Mouse (Mus musculus) mouse trophoblast stem cell (cell line): ENCODE results near the gene Igsf3.
"Not testable (repeated sequence)": the region's sequence is repeated elsewhere in the genome, so short reads cannot be mapped to it uniquely, and the experiment has no call there.

Experiments used
- in situ Hi-C, 2 experiments: fragments of 300-500 bp; cut with MseI, MboI; formaldehyde crosslinking; loops; 2 replicates in 1 of 2; 3 replicates in 1 of 2; pipeline ENCODE4 v1.15.1; 2025

Gene Igsf3

DNA sequence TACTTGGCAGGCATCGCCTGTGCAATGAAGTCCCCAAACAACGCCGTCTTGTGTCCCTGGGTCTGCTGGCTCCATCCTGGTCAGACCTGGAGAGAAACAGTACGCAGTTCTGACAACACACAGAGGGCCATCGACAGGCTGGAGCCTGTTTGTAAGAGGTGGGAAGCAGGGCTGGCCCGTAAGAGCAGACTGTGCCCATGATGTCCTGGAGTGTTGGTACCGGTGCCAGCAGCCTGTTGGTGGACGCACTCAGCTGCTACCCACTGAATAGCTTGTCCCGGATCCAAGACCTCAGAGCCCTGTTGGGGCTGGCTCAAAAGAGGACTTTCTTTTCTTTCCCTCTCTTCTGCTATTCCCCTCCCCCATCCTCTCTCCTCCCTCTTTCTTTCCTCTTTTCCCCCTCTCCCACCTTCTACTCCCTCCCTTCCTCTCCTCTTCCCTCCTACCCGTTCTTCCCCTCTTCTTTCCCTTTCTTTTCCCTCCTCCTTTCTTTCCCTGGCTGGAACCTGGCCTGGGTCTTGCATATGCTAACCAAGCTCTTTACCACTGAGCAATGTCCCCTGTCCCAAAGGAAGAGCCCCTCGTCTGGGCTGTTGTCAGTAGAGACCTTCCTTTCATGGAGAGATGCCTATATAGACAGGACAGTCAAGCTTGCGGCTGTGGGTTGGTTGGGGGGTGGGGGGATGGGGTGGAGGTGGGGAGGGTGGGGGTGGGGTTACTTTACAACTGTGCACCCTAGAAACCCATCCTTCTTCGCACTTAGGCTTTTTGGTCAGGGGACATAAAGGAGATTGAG, 27.9 kb downstream of the Igsf3 start:
- in situ Hi-C loops: no loop called here

DNA sequence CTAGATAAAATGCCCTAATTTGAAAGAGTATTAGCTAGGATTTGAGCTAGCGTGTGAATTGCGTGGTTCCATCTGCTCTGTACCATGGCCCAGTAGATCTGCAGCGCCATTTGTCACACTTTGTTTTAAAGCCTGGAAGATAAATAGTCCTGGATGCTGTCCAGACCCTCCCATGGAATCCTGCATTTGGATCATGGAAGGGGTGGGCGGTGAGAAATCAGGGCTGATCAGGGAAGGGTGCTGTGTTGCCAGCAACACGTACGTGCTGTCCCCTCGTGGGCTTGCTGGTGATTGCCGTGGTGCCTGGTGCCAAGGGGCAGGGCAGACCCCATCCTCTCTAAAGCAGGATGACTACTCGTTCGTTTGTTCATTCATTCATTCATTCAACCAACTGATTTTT, 28.6 kb downstream of the Igsf3 start:
- in situ Hi-C loops: no loop called here

DNA sequence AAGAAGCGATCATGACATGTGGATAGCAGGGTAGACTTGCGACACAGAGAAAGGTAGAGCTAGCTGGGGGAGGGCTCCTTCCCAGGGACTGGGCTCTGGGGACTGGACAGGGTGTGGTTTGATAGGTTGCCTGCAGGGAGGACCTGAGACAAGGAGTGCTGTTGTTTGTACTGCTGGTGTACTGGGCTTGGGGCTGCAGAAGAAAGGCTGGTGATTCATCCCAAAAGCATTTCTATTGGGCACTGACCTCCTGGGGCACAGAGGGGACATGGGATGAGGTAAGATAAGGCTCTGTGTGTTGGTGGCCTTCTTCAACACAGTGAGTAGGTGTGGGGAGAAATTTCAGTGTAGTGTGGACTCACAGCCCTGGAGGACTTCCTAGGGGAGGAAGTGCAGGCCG, 29.2 kb downstream of the Igsf3 start:
- in situ Hi-C loops: no loop called here

DNA sequence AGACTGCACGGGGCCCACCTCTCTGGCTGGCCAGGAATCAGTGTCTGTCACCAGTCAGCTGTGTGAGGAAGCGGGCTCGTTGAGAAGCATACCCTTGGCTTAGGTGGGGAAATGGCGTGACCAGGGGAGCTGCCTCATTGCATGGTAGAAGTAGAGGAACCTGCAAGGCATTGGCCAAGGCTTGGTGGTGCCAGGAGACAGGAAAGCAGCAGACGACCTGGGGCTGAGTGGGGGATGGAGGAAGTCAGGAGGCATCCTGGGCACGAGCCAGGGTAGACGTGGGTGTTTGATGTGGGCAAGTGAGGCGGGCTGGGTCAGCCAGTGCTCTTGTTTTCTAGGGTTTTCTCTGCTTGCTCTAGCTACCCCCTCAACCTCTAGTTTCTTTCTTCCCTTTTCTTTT, 30.7 kb downstream of the Igsf3 start:
- in situ Hi-C loops: no loop called here

DNA sequence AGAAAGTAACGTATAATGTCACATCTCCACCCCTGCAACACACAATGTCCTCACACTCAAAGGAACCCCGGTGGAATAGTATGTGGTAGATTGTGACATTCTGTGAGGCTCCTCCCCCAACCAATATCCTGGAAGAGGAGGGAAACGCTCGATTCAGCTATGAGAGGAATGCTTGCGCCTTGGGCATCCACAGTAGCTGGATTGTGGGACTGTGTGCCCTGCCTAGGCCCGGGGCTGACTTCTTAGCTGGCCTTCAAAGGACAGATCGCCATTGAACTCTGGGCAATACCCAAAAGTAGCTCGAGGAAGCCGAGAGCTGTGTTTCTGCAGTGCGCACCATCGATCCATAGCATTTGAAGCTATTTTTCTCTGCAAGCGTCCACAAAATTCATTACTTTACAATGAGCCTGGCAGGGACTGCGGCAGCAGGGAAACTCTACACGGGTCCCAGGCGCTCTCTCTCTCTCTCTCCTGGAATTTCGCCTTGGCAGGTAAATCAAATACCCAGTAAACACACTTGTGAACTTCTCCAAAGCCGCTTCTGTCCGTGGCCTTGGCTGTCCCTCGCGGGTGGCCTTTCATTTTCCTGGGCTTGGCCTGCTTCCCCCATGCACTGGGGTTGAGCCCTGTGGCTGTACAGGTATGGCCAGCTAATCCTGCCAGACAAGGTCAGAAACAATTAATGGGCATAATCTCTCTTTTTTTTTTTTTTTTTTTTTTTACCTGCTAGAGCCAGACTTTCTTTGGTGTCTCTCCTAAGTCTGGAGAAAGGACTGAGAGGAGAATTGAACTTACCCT, 32.3 kb downstream of the Igsf3 start:
- in situ Hi-C loops: no loop called here

DNA sequence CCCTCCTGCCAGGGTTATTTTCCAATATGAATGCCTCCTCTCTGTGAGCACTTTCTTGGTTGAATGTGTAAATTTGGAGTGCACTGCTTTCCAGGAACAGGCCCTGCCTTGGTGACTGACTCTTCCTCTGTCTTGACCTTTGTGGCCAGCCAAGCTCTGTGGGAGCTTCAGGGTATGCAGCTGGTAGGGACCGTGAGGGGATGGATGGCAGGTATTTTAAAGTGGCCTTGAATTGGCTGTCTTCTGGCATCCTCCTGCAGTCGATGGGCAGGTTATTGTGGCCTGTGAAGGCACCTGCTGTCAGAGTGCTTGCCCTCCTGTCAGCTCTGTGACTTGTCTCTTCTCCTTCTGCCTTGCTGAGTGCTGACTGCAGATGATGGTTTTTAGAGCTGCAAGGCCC, 33.3 kb downstream of the Igsf3 start:
- in situ Hi-C loops: no loop called here

DNA sequence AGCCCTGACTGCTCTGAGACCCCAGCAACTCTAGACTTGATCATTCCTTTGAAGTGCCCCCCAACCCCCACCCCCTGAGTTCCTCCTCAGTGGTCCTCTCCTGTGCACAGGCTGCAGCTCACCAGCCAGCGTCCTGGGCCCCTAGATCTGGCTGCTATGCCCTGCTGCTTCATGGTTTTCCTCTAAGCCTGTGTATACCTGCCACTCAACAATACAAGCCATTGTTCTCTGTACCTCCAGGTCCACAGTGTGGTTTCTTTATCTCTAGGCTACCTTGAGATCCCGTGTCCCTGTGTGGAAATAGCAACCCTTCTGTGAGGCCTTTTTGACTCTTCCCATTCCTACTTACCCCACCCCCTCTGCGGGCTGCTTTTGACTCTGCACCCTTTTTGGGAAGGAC, 33.9 kb downstream of the Igsf3 start:
- in situ Hi-C loops: no loop called here

DNA sequence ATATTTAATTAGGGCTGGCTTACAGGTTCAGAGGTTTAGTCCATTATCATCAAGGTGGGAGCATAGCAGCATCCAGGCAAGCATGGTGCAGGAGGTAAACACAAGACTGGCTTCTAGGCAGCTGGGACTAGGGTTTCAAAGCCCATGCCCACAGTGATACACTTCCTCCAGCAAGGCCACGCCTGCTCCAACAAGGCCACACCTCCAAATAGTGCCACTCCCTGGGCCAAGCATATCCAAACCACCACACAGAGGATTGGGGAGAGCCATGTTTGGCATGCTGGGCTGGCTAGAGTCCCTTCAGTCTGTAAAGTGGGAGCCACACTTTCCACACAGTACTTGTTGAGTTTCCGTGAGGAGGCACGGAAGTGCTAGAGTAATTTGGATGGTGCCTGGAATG, 34.7 kb downstream of the Igsf3 start:
- in situ Hi-C loops: no loop called here

DNA sequence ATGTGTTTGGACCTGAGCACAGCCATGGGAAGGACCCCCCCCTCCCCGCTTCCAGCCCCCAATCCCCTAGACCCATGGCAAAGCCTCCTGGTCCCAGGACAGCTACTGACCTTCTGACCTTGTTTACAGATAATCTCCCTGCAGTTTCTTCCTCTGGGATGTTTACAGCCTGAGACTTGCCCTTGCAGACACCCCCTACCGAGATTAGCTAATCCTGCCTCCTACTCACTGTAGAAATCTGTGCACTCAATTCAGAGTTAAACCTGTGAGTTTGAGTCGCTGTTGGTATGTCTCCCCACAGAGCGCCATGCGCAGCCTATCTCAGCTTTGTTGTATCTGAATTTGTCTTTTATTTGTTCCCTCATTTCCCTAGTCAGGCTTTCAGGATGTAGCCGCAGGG, 35.2 kb downstream of the Igsf3 start:
- in situ Hi-C loops: no loop called here

DNA sequence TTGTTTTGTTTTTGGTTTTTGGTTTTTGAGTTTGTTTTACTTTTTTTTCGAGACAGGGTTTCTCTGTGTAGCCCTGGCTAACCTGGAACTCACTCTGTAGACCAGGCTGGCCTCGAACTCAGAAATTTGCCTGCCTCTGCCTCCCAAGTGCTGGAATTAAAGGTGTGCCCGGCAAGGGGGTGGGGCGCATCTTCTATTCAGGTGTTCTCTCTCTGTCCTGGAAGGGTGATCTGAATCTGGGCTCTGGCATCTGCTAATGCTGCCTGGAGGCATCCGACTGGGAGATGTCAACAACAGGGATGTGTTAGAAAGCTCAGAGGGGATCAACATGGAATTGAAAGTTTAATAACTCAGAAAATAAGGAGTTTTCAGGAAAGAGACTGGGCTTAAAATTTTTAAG, 36.1 kb downstream of the Igsf3 start:
- in situ Hi-C loops: not testable (repeated sequence)

DNA sequence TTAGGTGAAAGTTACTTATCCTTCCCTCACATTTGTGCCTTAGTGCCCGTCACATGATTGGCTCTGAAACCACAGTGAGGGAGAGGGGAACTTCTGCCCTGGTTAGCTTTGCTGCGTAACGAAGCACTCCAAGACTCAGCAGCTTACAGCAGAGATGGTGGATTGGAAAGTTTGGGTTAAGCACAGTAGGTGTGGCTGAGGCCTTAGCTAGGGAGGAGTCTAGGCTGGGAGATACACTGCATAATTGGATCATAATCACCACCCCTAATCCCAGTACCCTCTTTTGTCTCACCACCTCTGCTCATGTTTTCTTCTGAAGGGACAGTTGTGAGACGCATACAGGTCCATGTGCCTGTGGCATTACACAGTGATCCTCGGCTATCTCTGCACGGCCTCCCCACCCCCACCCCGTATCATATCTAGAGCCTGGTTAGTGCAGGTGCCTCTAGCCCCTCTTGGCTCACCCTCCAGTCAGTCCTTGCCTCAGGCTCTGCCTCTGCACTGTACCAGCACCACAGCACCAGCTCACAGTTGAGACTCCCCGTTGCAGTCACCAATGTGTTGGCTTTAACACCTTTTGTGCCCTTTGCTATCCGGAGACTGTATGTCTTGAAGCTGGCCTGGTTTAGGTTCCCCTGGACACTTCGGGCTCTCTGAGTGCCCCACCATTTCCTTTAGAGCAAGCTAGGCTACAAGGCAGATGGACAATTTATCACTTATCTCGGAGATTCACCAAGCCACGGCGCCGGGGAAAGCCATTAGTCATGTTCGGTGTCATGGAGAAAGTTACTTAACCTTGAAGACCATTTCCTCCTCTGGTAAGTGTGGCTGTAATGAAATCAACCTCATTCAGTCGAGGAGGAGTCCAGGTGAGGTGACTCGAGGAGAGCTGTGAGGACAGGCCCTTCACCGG, 42.1 kb downstream of the Igsf3 start:
- in situ Hi-C loops: no loop called here

DNA sequence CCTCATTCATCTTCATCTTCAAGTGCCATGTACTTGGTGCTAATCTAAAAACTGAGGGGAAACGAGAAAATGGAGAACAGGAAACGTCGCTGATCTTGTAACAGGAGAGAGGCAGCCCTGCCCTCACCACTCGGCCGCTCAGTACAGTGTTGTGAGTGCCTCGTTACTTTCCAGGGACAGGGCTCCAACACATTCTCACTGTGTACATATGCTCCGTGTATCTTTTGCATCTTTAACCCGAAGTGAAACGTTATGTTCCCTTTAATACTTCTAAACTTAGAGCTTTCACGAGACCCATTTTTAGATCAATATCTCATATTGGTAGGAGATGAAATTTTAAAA, 42.7 kb downstream of the Igsf3 start:
- in situ Hi-C loops: no loop called here

DNA sequence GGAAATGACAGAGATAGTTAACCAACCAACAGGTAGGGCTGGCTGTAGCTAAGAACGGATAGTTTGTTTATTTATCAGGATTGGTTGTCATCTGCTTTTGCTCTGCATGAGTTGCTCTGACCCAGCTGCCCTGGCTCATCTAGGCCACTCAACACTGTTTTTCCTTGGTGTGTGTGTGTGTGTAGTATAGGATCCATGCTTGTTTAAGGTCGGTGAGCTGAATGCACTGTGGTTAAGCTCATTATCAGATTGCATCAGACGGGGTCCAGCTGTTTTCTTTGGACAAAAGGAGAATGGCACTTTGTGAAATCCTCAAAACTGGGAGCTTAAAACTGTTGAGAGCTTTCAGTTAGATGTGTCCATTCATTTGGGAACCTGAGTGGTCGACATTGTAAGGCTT, 46.3 kb downstream of the Igsf3 start:
- in situ Hi-C loops: no loop called here

DNA sequence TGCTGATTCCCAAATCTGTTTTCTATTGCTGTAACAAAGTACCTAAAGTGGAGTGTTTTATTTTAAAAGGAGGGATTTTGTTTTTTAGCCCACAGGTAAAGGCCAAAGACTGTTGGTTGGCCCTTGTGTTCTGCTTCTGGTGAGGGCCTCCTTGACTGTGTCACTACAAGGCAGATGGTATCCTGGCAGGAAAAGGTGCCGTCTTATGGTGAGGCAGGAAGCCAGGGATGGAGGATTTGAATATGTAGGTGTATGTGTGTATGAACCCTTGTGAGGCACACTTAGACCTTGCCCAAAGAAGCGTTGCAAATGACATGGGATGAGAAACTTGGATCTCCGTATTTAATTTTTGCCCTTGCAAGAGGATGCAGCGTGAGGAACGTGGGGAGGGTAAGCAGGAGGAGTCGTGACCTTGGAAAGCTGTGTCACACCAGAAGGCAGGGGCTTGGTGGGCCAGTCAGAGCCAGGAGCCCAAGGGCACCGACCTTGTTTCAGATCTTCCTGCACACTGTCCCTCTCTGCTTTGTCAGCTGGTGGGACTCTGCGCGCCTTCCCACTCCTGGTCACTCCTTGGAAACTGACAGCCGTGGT, 47.5 kb downstream of the Igsf3 start:
- in situ Hi-C loops: no loop called here

DNA sequence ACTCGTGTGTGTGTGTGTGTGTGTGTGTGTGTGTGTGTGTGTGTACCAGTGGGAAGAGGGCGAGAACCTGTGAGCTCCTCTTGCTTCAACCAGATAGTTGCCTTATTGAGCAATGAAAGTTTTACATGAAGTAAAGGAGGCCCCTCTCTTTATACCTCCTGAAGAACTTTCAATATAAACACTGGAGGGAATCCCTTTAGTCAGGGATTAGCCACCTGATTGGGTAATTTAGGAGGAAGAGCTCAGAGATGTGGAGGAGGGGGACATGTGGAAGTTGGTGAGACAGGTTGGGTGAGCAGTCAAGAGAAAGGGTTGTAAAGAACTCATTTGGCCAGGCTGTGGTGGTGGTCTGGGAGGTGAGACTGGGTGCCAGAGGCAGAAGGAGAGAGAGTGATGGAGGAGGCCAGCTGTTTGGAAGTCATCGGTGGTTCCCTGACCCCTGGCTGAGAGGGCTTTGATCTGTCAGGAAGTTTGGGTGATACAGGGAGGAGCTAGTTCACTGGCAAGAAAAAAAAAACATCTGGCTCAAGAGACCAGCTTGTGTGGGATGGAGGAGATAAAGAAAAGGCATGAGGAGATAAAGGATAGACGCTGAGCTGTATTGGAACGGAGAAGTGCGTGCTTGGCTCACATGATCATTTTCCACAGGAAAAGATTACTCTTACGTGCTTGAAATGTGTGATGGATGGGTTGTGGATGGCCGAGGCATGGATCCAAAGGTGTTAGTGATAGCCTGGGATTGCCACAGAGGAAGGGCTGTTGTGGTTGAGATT, 53.3 kb downstream of the Igsf3 start:
- in situ Hi-C loops: no loop called here

DNA sequence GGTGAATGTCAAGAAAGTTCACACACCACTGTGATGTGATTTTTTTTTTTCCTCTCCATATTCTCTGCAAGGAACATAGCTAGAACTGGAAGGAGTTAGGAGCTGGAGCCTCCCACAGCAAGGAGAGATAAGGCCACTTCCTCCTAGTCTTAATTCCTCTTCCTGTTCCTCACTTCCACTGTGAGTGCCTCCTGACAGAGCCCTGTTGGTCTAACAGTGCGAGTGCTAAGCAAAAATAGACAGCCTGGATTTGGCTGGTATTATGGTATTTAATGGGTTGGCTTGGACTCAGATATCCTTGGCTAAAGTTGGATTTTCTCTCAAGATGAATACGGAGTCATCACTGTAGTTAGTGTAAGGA, 53.9 kb downstream of the Igsf3 start:
- in situ Hi-C loops: no loop called here

DNA sequence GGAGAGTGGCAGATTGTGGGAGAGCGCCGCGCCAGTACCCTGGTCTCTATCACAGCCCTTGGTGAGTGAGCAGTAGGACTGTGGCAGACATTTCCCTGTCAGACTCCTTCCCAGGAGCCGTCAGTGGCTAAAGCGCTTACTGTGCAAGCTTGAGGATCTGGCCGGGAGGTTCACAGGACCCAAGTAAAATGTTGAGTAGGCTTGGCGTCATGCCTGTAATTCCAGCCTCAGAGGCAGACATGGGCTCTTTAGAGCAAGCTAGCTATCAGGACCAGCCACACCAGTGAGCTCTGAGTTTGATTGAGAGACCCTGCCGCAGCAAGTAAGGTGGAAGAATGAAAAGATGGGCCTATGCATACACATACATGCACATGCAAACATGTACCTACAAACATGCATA, 58.8 kb downstream of the Igsf3 start:
- in situ Hi-C loops: no loop called here

DNA sequence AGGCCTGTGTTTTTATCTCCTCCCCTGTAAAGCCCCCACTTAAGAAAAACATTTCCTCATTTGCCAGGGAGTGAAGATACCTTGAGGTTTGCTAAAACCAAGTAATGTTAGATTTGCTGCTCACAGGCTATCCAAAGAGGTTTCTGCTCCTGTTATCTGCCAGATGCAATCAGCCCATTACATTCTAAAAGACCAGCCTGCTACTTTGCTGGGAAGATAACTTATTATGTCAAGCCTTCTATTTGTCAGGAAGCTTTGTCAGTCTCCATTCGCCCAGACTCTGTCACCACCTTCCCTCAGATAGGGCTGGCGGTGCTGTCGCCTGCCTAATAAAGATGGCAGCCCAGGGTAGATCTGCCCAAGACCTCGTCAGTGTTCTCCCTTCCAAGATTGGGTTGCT, 59.6 kb downstream of the Igsf3 start:
- in situ Hi-C loops: no loop called here

DNA sequence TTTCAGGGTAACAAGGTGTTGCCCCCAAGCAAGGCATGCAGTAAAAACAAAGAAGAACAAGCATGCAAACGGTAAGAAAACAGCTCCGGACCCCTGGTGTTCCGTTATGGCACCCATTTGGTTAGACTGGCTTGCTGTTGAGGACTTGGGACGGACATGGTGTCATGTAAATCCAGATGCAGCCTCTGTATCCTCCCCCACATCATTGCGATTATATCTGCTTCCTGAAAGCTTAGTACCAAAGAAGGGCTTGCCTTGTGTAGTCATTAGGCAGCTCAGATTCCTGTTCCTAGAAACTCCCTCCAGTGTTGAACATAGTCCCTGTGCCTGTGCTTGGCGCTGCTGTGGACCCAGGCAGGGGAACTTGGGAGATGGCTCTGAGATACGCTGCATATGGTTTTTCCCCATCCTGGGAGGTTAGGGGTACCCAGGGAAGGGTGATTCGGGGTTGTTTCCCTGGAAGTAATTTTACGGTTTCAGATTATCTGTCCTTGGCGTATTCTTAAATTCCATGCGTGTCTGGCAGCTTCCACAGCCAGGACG, 60.2 kb downstream of the Igsf3 start:
- in situ Hi-C loops: no loop called here

DNA sequence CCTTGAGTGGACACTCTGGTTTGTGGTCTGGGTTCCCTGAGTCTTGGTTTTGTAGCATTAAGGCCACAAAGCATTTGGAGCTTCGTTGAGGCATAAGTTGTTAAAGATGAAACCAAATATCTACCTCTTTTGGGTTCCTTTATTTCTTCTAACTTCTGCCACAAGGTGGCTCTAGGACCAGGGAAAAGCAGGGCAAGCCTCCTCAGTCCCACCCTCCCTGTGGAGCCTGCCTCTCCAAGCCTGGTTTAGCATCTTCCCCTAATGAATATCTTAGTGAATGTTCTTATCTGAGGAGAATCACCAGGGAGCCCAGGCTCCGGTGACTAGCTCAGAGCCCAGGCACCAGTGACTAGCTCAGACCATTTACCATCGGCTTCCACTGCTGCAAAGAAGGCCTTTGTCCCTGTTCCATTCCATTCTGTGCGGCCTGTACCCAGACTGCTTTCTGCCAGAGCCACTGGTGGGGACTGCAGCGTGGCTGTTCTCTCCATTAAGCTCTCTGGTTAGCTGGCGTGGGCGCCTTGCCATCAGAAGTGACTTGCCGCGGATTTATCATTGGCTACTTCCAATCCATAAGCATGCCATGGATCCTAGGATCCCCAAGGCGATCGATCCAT, 66.5 kb downstream of the Igsf3 start:
- in situ Hi-C loops: no loop called here

DNA sequence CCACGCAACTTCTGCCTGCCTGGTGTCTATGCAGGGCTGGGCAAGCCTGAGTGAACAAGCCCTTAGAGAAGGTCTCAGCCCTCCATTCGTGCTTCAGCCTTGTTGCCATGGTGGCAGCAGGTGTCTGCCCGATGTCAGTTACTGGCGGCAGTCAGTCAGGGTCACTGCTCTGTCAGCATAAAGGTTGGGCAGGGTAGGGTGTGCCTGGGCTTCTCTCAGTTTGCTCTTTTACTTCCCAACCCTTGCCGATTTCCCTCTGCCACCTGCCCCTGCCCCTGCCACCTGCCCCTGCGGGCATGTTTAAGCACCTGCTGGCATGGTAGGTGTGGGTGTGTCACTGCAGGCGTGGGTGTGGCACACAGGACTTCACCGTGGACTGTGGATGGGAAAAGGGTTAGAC, 67.6 kb downstream of the Igsf3 start:
- in situ Hi-C loops: no loop called here
